Mouse (Mus musculus): ENCODE results near the gene Olfr820.
"Not testable (repeated sequence)": the region's sequence is repeated elsewhere in the genome, so short reads cannot be mapped to it uniquely, and the experiment has no call there.

DNA sequence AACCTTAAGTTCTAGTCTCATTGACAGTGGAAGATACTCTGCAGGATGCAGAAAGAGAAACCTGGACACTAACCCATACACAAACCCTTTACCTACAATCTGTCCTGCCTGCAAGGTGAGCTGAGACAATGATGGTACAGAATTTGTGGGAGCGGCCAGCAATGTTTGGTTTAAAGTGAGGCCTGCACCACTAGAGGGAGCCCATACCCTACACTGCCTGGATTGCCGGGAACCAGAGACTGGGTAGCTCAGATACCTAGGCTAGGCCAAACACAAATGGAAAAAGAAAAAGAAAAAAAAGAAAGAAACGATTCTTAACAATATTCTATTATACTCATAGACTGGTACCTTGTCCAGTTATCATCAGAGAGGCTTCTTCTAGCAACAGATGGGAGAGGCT is 39.4 kb upstream of the Olfr820 start:
- not testable (repeated sequence) for TF ChIP-seq CTCF (IDR thresholded peaks at IDR 0.05; ENCODE audit: control insufficient read depth, insufficient read depth, insufficient replicate concordance, low read depth, low read length); POLR2A (IDR thresholded peaks at IDR 0.05; ENCODE audit: control insufficient read depth, low read depth, low read length)
